Mouse (Mus musculus) common myeloid progenitor, adult 5-6 weeks (primary cell): ENCODE results near the gene Hspb2. TPM values are rescaled to one million over a fixed set of nuclear protein-coding genes. Genes with fewer than 3 reads are reported as not detected.

ENCODE experiments used
- ATAC-seq: replicated peaks from 2 replicates; pipeline ENCODE4 v1.8.0; 2016; ENCODE audit warnings: low read depth, mild to moderate bottlenecking, moderate TSS enrichment, inconsistent platforms; ENCODE audit not compliant: poor library complexity, severe bottlenecking
- total RNA-seq: library from RNA; stranded (forward); fragments of 200-1000, 187-1606 nt; gene quantifications from 2 replicates; pipeline ENCODE4 v1.2.3, GENCODE M21; 2017

The Hspb2 gene
- total RNA-seq = not detected in 2 replicates

DNA sequence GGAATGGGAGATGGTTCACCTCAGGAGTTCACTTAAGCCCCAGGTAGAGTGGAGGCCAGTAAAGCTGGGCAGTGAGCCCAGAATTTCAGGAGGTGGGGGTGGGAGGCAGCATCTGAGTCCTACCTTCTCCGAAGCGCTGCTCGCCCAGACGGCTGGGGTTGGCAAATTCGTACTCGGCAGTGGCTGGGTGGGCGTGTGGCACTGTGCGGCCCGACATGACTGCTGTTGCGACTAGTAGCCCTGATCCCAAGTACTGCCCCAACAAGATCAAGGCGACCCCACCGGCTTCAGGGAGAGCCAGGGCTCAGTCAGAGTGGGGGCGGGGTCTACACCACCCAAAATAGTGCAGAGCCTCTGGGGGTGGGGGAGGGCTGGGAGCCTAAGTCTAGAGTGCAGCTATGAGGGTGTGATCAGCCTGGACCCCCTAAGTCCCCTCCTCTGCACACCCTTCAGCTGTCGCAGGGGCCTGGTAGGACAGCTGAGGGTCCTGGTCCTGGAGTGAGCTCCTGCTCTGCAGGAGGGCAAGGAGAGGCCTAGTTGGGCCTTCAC lies at the start of gene Hspb2:
Gene Hspb2 (minus strand): TSS at position 301 of the 549 bp plus-strand sequence.
- ATAC-seq = no peak

GRCm38 (mm10) chr9:50800985-50801384 lies 48.8 kb upstream of the Hspb2 start:
- peak; percentile 93 for ATAC-seq

DNA sequence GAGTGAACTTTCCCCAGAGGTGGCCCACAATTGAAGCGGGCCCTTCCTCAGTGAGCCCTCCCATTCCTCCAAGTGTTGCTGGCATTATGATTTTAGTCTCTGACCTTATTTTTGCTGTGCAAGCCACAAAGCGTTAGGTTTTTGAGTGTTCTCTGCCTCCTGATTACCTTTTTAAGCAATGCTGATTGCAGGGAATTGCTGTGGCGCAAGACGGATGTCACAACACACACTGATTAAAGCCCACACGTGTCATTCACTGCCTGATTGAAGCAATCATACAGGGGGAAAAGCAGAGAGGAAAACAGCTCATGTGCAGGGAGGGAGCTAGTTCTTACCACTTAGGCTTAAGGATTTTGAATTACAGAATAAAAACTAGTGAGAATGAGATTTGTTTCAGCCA lies 46.2 kb upstream of the Hspb2 start:
- no peak for ATAC-seq

- no peak for ATAC-seq
Observed at GRCm38 (mm10) chr9:50797641-50798040, 45.5 kb upstream of the Hspb2 start.

- no peak for ATAC-seq
Observed at GRCm38 (mm10) chr9:50796776-50797175, 44.6 kb upstream of the Hspb2 start.

DNA sequence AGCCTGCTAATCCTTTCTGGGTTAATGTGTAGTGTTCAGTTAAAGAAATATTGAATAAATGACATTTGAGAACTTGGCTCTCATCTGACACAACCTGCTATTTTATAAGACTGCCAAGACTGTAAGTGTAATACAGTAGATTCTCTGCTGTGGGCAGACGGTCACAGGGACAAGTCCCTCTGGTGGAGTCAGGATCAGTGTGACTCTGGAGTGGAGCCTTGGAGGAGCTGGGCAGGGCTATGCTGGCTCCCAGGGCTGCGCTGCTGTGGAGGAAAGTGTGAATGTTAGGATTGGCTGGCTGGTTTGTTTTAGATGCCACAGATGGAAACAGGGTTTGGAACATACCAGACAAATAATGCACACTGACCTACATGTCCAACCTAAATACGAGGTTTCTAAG lies 43.1 kb upstream of the Hspb2 start:
- ATAC-seq = no peak

- peak; percentile 74 for ATAC-seq
Observed at GRCm38 (mm10) chr9:50782155-50782554, 30.0 kb upstream of the Hspb2 start.

GRCm38 (mm10) chr9:50776162-50776760 lies 24.1 kb upstream of the Hspb2 start:
- no peak for ATAC-seq

DNA sequence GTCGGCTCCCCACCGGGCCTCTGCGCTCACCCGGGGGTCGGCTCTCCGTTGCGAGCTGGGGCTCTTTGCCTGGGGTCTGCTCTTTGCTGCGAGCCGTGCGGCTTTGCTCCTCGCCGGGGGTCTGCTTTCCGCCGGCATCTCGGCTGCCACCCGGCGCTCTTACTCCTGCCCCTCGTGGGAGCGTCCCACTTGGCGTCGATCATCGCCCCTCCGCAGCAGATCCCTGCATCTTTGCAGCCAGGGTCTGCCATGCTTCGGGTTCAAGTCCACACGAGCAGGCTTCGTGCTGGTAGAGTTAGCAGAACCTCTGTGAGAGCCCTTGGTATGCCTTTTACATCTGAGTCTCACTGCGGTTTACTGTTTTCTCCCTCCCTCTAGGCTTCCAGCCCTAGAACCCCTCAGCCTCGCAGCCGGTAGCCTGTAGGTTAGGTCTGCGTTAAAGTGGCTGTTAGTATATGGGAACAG lies 23.5 kb upstream of the Hspb2 start:
- ATAC-seq = peak; percentile 34; the same call in 1 of the 2 replicates

- ATAC-seq = peak; percentile 64
Observed at GRCm38 (mm10) chr9:50774991-50775612, 22.9 kb upstream of the Hspb2 start, which contains the start of the genes Alg9 and 1110032A03Rik. Gene Alg9 (plus strand): TSS chr9:50775019. Gene 1110032A03Rik (minus strand): TSS chr9:50775520.

- peak; percentile 71 for ATAC-seq
Observed at GRCm38 (mm10) chr9:50774026-50774462, 21.9 kb upstream of the Hspb2 start.

DNA sequence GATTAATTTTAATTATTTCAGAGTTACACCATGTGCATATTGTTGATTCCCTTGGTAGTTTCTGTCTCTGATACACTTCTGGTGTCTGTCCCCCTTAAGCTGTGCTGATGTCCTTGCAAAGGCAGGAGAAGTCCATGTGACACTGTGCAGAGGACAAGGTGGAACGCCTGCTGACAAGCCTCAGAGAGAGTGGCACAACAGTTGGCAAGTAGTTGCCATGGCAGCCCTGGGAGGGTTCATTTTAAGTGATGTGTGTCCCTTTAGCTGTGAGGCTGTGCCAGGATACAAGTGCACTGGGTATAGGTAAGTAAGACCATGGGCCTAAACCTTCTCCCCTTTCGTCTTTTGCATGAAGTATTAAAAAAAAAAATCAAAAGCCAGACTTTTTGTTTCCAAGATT lies 17.9 kb upstream of the Hspb2 start:
- ATAC-seq = no peak

DNA sequence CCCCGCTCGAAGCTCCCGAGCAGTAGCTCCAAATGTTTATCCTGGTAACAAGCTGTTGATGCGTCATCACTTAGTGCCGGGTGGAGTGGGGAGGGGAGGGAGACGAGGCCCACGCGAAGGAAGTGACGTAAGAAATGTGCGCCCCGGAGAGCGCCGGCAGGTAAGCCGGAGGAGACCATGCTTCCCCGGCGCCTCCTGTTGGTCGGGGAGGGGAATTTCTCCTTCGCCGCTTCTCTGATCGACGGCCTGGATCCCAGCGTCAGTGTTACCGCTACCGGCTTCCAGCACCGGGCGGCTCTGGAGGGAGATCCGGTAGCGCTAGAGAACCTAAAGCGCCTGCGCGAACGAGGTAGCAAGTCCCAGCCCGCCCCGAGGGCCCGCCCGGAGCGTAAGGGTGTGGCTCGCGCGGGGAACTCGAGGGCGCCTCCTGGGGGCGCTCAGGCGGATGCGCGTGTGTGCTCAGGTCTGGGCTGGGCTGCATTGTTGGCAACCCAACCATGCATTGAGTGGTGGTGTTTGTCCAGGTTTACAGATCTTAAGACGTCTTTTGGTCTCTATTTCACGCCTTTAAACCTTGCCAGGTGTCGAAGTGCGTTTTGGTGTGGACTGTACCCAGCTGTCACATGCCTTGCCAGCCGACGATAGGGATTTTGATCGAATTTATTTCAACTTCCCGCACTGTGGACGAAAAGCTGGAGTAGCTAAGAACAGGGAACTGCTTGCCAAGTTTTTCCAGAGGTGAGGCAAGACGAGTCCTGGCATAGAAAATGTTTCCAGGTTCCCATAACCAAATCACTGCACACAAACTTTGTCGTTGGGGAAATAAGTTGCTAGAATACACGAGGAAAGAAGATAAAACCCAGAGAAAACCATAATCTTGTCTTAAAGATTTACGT lies 16.2 kb upstream of the Hspb2 start, which contains the start of gene Fdxacb1:
Gene Fdxacb1 (plus strand): TSS at position 130 of the 896 bp plus-strand sequence.
- ATAC-seq = peak; percentile 95

- ATAC-seq = no peak
Observed at GRCm38 (mm10) chr9:50767531-50768106, 15.5 kb upstream of the Hspb2 start.

DNA sequence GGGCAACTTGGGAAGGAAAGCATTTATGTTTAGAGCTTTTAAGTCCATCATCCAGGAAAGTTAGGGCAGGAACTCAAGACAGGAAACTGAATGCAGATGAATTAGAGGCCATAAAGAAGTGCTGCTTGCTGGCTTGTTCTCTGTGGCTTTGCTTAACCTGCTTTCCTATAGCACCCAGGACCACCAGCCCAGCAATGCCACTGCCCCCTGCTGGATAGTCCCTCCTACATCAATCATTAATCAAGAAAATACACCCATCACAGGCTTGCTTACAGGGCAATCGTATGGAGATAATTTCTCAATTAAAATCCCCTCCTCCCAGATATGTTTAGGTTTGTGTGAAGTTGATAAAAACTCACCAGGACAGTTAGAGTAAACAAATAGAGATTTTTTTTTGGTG lies 11.2 kb upstream of the Hspb2 start:
- no peak for ATAC-seq

GRCm38 (mm10) chr9:50761520-50762243 lies 9.5 kb upstream of the Hspb2 start:
- ATAC-seq = peak; percentile 76

- no peak for ATAC-seq
Observed at GRCm38 (mm10) chr9:50756711-50757110, 4.6 kb upstream of the Hspb2 start.

- no peak for ATAC-seq
Observed at GRCm38 (mm10) chr9:50753947-50754346, 1.8 kb upstream of the Hspb2 start.
